Mouse (Mus musculus): ENCODE data around the gene Ptgdr. TPM values are rescaled to one million over a fixed set of nuclear protein-coding genes. Genes with fewer than 3 reads are reported as not detected.
"Not testable (repeated sequence)": the region's sequence is repeated elsewhere in the genome, so short reads cannot be mapped to it uniquely, and the experiment has no call there.

Gene Ptgdr
- polyA plus RNA-seq (2012; rRNA removed) = 0.17 and 0.67 TPM in 2 replicates

DNA sequence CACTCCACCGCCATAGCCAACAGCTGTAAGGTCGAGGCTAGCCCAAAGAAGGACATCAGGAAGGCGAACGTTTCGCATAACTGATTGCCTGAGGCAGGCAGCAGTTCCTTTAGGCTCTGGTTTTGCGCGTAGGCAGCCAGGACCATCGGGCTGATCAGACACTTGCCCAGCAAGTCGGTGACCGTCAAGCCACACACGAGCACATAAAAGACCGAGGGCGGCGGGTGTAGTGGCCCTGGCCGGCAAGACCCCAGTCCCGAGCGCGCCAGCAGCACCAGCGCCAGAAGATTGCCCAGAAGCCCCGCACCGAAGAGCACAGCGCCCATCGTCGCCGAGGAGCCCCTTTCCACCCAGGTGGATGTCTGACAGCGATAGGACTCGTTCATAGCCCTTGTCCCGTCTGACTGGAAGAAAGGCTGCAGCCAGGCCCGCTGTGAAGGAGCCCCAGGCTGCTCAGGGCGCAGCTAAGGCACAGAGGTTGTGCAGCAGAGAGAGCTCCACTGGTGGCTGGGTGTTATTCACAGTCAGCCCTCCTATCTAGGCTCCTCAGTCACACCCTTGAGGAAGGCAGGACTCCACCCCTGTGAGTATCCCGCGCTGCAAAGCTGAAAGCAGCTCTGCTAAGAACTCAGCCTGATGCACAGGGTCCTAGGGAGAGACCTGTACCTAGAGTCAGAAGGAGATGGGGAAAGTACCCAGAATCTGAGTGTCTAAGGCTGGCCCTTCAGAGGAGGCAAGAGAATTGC lies at the start of gene Ptgdr:
TSS of gene Ptgdr (minus strand) at position 508 of the 746 bp plus-strand sequence.
- DNase-seq (ENCODE audit: low read depth, low spot score) = no peak
- 3% methylated on average over 32 of the region's 32 CpGs for WGBS

DNA sequence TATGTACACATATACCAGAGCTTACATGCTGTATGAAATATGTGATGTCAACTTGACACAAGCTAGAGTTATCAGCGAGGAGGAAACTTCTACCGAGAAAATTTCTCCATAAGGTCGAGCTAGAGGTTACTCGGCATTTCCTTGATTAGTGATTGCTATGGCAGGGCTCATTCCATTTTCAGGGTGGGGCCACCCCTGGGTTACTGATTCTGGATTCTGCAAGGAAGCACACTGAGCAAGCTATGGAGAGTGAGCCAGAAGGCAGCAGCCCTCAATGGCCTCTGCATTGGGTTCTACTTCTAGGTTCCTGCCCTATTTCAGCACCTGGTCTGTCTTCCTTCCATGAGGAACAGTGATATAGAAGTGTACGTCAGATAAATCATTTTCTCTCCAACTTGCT lies 48.6 kb upstream of the Ptgdr start:
- 39% methylated on average over 5 of the region's 5 CpGs for WGBS
- no peak for DNase-seq (ENCODE audit: low read depth, low spot score)

DNA sequence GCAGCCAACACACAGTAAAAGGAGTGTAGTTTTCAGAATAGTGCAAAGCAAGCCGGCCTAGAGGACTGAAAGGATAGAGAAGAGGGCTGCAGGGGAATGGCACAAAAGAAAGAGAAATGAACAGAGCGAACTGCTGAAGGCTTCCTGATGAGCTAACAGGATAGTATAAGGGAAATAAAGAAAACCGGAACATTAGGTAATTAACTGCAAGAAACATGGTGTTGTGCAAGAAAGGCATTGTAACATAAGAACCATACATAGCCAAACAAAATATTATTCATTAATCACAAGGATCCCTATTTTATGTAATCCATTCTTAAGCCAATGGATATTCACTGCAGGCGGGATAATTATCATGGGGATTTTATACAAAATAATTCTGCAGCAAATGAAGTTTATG lies 45.0 kb upstream of the Ptgdr start:
- no peak for DNase-seq (ENCODE audit: low read depth, low spot score)

DNA sequence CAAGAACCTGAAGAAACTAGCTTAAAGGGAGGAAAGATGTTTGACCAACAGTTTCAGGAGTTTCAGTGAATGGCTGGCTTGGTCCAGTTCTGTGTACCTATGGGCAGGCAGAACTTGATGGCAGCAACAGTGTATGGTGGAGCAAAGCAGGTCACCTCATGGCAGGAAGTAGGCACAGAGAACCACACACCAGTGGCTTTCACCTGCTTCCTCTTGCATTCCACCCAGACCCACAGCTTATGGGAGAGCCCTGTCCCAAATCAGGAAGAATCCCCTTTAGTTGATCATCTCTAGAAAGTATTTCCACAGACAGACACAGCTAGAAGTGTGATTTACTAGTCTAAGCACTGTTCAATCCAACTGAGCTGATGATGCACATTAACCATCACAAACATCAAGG lies 42.6 kb upstream of the Ptgdr start:
- not testable (repeated sequence) for DNase-seq (ENCODE audit: low read depth, low spot score)

More for the DNA sequence above, 45.0 kb upstream of the Ptgdr start:
- 86% methylated on average over 4 of the region's 4 CpGs for WGBS

DNA sequence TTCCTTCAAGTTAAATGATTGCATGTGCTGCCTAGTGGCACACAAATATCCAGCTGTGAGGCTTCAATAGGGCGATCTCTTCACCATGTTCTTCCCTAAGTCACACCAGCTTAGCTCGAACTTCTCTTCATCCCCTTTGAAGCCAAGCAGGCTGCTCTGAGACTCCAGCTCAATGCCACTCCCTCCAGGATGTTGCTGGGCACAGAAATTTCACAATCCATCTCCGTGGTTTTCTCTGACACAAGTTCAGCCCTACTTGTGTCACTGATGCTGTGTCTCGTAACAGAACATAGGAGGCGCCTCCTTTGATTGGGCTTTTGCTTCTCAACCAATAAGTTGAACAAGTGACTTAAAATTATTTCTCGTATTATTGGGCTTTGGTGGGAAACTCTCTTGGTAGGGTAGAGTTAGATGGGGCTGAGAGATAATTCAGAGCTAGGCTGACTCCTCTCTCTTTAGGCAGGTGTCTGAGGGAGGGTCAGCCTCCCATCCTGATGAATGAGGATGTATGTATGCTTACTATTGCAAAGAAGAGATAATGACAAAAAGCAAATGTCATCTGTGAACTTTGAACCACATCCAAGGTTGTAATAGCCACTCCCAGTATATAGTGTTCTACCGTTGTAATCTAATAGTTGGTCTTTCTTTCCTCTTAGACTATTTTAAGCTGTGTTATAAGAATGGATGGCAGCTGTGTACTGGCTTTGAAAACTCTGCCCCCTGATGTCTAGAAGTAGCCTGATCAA lies 32.4 kb upstream of the Ptgdr start:
- 62% methylated on average over 7 of the region's 7 CpGs for WGBS
- no peak for DNase-seq (ENCODE audit: low read depth, low spot score)

DNA sequence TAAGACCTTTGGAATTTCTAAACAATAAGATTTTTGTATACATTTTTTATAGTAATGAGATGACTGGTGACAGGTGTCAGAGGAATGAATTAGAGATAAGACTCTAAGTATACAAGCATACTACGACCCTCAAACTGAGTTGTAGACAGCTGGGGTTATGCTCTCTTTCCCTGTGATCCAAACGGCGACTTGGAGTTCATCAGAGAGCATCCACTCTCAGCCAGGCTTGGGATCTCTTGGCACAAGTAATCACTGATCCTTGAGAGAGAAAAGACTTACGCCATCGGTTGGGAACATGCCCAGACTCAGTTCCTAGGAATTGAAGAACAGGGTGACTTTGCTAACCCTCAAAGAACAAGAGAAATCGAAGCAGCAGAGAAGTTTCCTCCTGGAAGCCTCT lies 10.5 kb upstream of the Ptgdr start:
- no peak for DNase-seq (ENCODE audit: low read depth, low spot score)
- WGBS = 56% methylated on average over 6 of the region's 6 CpGs

DNA sequence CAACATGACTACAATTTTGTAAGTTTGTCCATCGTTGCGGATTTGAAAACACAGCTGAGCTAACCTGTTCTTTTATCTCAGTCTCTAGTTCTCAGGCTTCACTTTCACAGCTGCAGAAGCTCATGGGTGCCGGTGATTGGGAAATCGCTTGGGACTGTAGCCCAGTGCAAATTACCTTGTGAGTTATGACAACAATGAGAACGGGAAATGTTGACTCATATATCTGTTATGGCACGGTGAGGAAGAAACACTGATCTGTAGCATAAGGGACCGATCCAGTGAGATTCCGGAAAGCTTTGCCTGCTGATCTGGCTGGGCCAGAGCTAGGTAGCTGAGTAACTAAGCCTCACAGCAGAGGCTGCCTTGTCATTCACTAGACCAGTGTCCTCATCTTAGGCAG lies 6.5 kb upstream of the Ptgdr start:
- peak; percentile 36 for DNase-seq (ENCODE audit: low read depth, low spot score)
- WGBS = 32% methylated on average over 8 of the region's 8 CpGs

DNA sequence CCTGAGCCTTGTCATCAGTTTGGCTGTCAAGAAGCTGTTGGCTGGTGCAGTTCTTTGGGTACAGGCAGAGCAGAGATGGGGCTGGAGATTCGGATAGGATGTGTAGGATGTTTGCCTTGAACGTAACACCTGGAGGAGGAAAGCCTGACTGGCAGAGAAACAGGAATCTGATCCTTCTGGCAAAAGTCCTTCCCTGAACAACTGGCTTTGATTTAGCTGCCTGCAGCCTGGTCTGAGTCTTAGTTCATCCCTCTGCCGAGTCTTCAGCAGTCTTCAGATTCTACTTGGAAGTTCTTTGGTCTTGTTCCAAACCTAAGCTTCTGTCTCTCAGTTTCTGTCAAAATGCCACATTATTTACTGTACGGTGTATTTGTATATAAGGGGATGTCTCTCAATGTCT lies 3.9 kb upstream of the Ptgdr start:
- no peak for DNase-seq (ENCODE audit: low read depth, low spot score)
- WGBS = 56% methylated on average over 4 of the region's 4 CpGs

DNA sequence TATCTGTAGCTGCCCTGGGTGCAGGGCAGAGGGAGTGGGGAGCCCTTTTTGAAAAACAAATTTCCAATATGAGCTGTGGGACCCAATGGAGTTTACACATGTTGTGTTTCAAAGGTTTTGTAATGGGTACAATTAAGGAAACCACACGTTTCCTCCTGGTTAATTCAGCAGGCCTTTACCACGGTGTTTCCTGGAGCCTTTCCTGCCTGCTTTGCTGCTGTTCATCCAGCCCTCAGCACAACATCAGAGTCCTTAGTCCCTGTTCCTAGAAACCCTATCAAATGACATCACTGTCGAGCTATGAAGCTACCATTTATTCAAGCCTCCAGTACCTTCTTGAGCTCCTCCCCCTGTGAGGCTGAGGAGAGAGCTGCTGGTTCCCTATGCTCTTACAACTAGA lies 2.0 kb upstream of the Ptgdr start:
- DNase-seq (ENCODE audit: low read depth, low spot score) = no peak
- 52% methylated on average over 3 of the region's 3 CpGs for WGBS

DNA sequence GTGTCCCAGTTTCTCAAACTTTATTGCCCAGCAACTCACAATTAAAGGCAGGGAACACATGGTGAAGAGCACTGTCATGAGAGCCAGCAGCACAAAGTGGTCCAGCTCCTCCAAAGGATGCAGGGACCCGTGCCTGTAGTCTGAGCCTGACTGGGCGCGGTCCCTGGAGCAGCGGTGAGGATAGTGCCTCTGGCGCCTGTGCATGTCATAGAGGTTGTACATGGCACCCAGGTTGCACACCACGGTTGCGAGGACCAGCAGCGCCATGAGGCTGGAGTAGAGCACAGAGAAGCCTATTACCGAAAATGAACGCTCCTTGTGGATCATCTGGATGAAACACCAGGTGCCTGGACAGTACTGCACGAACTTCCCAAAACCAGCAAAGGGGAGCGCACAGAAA lies 803 bp downstream of the Ptgdr start:
- WGBS = 11% methylated on average over 12 of the region's 12 CpGs
- DNase-seq (ENCODE audit: low read depth, low spot score) = no peak

DNA sequence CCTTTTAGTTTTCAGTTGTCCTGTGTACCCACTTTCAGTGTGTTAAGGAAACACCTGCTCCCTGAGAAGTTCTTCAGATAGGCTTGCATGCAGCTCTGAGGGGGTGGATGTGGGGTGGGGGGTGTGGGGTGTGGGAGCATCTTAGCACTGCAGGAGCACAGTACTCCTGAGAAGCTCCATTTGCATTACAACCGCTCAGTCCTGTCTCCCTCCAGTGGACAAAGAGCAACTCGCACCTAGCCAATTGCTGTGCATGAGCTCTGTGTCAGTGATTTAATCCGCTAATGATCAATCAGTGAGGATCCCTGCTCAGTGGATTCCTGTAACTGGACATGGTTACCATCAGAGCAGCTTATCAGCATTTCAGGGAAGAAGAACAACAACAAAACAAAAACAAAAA lies 8.5 kb downstream of the Ptgdr start:
- WGBS = 12% methylated on average over 3 of the region's 3 CpGs
- not testable (repeated sequence) for DNase-seq (ENCODE audit: low read depth, low spot score)

DNA sequence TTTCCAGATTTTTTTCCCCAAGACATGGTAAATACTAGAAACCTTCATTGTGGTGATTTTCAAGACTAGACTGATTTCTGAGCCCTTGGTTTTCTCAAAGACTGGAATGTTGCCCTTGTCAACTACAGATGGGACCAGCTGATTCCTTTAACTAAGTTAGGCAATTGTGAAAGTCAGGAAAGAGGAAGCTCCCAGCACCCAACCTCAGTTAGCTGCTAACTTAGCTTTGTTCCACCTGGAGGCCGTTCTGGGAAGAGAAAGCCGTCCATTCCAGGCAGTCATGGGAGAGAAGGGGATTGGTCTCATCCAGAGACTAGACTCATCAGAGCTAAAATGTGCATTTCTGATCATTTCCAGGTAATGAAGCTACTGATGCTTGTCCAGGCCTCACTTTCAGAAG lies 11.4 kb downstream of the Ptgdr start:
- WGBS = 85% methylated on average over 2 of the region's 2 CpGs
- no peak for DNase-seq (ENCODE audit: low read depth, low spot score)

DNA sequence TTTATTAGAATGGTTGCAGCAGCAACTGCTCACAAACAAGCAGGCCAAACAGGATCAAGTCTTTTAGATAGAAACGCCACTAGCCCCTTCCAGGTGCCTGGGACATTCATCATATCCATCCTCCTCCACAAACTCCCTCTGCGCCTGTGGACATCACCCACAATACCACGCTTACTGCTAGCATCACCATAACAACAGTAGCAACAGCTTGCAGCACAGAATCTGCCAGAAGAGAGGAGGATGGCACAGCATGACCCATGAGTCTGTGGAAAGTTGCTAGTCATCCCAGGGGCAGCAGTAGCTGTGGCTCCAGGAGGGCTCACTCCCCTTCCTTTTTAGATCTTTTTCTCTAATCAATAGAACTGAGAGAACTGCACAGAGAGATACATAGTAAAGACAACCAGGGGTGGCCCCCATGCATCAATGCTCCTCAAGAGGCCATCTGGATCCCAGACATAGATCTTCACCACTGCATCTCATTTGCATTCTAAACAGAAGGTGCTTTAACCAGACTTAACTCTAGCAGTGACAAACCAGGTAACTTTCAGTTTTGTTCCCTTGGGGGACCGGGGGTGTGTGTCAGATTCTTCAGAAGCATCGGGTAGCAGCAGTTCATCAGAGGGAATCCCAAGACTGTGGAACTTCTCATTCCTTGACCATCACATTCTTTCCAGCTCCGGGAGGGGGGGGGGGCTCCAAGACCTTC lies 12.5 kb downstream of the Ptgdr start:
- no peak for DNase-seq (ENCODE audit: low read depth, low spot score)
- 85% methylated on average over 6 of the region's 6 CpGs for WGBS

DNA sequence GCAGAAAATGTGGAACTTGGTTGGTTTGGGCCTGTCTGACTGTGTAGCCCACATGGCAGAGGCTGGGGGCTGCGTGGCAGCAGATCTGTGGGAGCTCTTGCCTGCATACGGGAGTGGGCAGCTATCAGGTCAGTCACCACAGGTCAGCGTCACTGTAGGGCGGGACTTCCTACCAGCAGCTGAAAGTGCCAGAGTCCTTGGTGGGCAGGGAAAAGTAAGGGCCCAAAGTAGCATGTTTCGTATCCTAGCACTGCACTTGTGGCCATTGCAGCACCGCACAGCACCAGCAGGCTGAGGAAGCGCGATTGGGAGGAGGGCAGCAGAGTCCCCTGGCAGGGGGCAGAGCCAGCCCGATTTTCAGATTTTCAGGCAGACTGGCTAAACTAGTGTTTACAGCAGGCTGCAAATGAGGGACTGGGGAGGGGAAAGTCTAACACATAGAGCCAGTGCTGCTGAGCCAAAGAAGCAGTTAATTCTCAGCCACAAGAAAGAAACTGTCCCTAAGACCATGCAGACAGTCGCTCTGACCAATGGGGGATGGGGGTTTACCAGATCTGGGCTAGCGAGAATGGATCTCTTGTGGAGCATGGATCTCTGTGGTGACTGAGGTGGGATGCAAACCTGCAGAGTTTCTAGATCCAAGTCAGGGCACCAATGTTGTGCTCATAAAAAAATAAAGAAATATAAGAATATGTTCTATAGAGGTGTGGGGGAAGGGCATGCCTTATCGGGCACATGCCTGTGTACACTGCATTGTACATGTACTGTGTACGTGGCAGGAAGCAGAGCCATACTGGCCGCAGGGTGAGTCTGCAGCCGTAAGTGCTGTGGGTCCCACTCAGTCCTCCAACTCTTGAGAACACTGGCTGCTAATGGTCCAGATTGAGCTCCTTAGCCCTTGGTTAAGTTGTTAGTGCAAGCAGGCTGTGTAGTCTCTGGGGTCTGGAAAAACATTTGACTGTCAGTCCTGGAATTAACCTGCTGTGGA lies 15.1 kb downstream of the Ptgdr start:
- 54% methylated on average over 15 of the region's 15 CpGs for WGBS
- DNase-seq (ENCODE audit: low read depth, low spot score) = no peak

DNA sequence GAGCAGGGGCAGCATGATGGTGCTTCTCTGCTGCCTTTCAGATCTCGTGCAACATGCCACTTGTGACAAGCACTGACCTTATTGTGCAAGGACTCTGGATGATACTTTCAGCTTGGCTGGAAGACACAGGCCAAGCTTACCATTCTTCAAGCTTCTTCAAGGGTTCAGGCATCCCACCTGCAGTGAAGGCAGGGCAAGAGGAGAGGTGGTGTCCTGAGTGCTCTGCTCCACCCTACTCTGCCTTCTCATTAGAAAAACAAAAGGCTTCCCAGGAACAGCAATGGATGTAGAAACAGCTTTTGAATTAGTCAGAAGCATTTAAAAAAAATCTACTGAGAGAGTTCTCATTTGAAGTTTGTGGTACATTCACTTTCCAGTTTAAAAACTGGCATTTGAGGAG lies 20.5 kb downstream of the Ptgdr start:
- WGBS = 80% methylated on average over 1 of the region's 1 CpGs
- no peak for DNase-seq (ENCODE audit: low read depth, low spot score)

DNA sequence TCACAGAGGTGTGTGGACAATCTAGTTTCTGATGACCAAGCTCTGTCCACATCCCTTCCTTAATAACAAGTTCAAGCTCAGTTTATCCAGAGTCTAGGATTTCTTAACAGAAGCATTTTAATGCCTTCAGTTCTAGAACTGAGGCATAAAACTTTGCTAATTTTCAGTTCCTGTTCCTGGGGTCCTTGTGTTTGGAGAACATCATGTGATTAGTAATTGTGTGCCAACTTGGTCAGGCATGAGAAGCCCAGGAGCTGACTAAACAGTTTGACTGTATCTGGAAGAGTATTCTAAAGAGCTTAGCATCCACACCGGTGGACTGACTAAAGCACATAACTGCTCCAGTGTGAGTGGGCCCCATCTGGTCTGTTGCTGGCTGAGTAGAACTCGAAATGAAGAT lies 24.0 kb downstream of the Ptgdr start:
- no peak for DNase-seq (ENCODE audit: low read depth, low spot score)
- 70% methylated on average over 2 of the region's 2 CpGs for WGBS

DNA sequence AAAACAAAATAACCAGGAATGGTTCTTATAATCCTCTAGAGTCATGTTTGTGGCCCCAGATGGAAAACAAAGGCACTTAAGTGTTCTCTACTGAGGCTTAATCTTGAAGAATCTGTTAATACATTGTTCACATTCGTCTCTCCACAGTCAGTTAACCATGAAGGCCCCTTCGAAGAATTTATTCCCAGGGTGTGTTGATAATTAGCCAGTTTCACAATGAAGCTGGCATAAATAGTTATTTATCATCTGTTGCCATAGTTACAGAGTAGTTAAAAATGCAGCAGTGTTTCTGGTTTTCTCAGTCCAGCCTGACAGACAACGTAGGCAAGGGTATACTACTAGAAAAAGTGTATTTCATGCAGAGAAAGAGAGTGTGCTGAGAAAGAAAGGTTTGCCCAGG lies 25.0 kb downstream of the Ptgdr start:
- WGBS = 60% methylated on average over 3 of the region's 3 CpGs
- not testable (repeated sequence) for DNase-seq (ENCODE audit: low read depth, low spot score)

DNA sequence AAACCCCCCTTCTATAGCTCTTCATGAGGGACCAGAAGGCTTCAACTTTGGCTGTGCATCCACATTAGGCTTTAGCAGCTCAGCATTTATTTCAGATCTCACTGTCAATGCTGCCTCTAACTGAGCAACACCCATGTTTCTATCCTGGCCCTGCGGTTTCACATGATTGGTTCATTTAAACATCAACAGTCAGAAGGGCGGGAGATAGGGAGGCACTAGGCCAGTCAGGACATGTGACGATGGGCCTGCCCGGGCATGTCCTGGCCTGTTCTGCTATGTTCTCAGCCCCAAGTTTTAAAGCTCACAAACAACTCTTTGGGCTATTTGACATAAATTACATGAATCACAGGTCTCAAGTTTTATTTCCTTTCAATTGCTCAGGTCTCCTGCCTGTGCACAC lies 26.1 kb downstream of the Ptgdr start:
- 92% methylated on average over 4 of the region's 4 CpGs for WGBS
- DNase-seq (ENCODE audit: low read depth, low spot score) = not testable (repeated sequence)

DNA sequence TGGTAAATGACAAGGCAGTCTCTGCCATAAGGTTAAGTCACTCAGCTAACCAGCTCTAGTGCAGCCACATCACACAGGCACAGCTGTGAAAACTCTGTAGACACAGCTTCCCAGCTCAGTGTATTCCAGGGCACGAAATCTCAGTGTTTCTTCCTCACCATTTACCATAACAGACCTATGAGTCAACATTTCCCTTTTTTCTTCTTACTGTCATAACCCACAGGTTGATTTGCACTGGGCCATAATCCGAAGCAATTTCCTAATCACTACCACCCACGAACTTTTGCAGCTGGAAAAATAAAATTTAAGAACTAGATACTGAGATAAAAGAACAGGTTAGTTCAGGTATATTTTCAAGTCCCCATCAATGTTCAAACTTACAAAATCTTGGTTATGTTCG lies 31.4 kb downstream of the Ptgdr start:
- DNase-seq (ENCODE audit: low read depth, low spot score) = no peak

More for the DNA sequence above, 31.4 kb downstream of the Ptgdr start:
- WGBS = 56% methylated on average over 4 of the region's 4 CpGs

Measured in large intestine, adult 2 months (tissue).